Mouse (Mus musculus): ENCODE measurements around the gene Ccdc167. TPM values are rescaled to one million over a fixed set of nuclear protein-coding genes. Genes with fewer than 3 reads are reported as not detected.
A peak's percentile ranks its signal among the peaks of the same experiment; 100 is the strongest.

Gene Ccdc167
- total RNA-seq (2021) = 10 to 100 TPM; 15.1 to 23.4 TPM
- long read RNA-seq, experiment 1, full-length matches to known transcripts = 7 of 8 reads
- long read RNA-seq, experiment 1, partial matches to known transcripts = 0 of 8 reads
- long read RNA-seq, experiment 1, other reads (novel, unspliced or antisense) = 1 of 8 reads
- long read RNA-seq, experiment 2, transcript Ccdc167-202 (4 exons, 1,397 nt) = major isoform, 20 of 25 reads
- long read RNA-seq, experiment 2, partial matches to known transcripts = 1 of 25 reads
- long read RNA-seq, experiment 2, other reads (novel, unspliced or antisense) = 4 of 25 reads

DNA sequence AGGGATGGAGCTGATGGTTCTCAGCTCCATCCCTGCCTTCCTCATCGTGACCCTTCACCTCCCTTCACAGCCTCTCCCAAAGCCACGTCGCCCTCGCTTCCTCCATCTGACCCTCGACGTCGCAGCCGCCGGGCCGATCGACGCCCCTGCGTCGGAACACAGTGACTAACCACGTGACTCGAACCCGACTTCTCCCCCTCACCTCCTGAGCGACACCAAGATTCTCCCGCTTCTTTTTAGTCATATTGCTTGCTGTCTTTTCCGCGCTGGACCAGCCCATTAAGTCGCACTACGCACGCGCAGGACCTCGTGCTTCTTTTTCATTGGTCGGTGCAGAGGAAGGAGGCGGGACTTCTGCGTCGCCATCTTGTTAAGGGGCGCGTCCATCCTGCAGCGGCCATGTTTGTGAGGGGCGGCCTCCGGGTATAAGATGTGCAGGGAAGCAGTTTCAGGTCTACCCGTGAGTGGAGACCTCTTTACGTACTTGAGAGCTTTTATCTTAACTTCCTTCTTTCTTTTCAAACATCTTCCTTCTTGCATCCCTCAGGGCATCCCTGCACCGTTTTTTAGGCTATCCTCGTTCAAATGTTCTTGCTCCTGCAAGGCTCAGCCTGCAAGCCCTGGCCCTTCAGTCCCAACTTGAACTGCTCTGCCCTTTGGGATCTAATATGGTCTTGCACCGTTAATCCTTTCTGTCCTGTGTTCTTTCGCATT is at the start of gene Ccdc167:
TSS of gene Ccdc167 (minus strand) at position 313 of the 714 bp plus-strand sequence.
- peak; percentile 98 for DNase-seq (ENCODE audit: low spot score in 2 of 2)

- DNase-seq (ENCODE audit: low spot score in 2 of 2) = no peak
Observed at GRCm38 (mm10) chr17:29765380-29765779, 48.5 kb upstream of the Ccdc167 start.

DNA sequence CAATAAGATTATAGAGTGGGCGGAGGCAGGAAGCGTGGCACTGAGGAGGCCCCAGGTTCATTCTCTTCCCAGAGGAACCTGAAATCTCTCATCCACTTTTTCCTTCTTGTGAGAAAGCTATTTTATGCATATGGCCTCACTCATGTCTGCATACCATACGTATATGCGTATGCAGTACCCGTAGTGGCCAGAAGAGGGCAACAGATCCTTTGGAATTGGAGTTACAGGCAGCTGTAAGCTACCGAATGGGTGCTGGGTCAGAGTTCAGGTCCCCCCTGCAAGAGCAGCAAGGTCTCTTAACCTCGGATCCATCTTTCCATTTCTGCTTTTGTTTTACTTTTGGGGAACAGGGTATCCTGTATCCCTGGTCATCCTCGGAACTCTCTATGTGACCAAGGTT is 45.7 kb upstream of the Ccdc167 start:
- DNase-seq (ENCODE audit: low spot score in 2 of 2) = peak in 1 of 2 experiments; percentile 28

- no peak for DNase-seq (ENCODE audit: low spot score in 2 of 2)
Observed at GRCm38 (mm10) chr17:29761938-29762337, 45.1 kb upstream of the Ccdc167 start.

DNA sequence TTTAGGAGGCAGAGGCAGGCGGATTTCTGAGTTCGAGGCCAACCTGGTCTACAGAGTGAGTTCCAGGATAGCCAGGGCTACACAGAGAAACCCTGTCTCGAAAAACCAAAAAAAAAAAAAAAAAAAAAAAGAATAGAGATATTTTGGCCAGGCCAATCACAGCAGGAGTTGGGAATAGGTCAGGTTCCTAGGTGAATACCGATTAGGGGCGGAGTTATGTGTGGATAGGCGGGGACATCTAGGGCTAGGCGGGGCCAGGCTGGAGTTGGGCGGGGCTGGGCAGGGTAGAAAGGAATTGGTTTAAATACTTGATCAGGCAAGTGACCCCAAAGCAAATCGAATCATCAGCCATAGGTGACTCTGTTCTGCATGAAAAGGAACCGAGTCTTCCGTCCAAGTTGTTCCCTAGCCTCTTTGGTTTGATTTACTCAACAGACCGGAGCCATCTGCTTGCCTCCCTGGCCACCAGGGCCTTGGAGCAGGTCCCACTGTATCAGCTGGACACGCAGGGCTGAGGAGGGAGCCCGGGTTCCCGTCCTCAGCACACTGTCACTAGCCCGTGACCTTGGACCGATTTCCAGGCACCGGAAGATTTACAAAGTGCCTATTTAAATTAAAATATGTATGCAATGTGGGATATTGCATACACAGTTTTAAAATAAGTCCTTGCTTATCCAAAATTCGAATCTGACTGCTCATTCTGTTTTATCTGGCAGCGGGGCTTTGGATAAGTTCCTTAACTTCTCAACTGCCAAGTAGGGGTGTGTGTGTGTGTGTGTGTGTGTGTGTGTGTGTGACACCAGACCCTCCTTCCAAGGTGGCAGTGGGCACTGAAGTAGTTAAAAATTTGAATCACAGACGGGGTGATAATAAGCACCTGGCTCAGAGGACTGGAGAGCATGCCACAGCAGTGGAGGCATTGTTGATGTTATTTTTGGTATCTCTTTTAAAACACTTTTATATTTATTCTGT is 43.8 kb upstream of the Ccdc167 start:
- DNase-seq (ENCODE audit: low spot score in 2 of 2) = peak; percentile 51 to 68

GRCm38 (mm10) chr17:29759963-29760362 is 43.1 kb upstream of the Ccdc167 start:
- peak; percentile 21 to 34 for DNase-seq (ENCODE audit: low spot score in 2 of 2)

DNA sequence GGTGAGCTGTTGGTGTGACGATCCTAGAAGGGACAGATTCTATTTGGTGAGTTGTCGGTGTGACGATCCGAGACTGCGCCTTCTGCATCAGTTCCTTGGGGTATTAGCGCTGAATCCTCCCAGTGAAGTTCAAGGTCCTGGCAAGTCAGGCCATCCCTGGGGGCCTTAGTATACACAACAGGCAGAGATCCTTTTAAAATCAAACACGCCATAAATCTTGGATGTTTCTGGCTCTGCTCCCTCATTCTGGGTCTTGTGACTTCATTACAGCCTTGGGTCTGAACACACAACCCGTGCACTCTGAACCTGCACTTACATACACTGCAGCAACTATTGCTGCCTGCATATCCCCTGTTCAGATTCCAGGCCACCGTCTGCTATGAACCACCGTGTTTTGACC is 39.5 kb upstream of the Ccdc167 start:
- no peak for DNase-seq (ENCODE audit: low spot score in 2 of 2)

DNA sequence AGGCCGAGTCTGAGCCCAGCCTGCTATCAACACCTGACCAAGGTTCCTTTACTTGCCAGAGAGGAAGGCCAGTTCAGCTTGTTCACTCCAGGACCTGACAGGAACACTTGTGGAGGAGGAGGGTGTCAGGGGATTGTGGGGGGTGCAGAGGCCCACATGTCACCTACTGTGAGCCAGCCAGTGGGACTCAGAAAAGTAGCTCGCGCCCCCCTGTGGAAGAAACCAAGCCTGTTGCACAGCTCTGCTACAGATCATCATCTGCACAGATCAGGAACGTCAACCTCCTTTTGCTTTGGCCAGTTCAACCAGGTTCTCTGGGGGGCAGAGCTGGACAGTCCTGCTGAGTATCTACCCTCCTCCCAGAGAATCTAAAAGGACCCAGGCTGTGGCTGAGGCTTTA is 37.7 kb upstream of the Ccdc167 start:
- no peak for DNase-seq (ENCODE audit: low spot score in 2 of 2)

DNA sequence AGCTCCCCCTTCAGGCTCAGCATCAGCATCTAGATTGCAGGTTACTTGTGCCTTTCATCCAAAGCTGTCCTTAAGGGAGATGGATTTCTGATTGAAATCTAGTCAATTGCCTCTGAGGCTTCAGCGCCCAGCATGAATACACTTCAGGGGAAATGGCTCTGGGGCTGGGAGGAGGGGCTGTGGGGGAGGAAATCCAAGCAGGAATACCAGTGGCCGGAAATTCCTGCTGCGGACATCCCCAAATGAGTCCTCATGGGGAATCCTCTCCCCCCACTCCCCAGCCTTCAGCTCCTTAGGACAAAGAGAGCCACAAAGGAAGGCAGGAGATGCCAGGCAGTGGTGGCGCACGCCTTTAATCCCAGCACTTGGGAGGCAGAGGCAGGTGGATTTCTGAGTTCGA is 30.6 kb upstream of the Ccdc167 start:
- DNase-seq (ENCODE audit: low spot score in 2 of 2) = no peak

DNA sequence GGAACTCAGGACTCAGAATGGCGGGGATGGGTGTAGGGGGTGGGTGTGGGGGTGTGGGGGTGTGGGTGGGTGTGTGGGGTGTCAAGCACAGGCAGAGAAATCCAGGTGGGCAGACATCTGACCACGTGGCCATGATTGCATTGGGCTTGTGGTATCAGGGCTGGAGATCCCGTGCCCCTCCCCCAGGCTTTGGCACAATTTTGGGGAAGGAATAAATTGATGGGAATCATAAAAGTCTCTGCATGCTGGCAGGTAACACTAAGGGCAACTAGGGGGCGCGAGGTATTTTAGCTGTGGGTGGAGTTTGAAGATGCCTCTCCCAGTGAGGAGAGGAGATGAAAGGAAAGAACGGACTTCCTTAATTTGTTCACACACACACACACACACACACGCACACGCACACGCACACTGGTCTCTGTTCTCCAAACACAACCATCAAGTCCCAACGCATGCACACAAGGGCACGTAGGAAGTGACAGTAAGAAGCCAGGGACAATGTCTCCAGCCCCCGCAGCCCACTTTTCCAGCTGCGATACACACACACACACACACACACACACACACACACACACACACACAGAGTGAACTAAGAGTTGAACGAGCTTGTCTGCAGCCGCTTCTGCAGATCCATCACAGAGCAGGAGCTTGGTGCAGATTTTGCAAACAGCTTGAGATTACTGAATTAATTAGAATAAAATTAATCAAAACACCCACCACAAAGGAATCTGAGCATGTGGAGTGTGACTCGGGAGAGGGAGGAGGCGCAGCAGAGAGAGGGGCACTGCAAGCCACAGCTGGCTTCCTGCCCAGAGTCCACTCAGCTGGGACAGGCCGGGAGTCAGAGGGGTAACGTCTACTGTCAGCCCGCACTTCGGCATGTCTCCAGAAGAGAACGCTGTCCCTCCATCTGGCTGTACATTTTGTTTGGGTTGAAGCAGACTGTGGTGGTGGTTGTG is 21.3 kb upstream of the Ccdc167 start:
- peak; percentile 58 to 77 for DNase-seq (ENCODE audit: low spot score in 2 of 2)

DNA sequence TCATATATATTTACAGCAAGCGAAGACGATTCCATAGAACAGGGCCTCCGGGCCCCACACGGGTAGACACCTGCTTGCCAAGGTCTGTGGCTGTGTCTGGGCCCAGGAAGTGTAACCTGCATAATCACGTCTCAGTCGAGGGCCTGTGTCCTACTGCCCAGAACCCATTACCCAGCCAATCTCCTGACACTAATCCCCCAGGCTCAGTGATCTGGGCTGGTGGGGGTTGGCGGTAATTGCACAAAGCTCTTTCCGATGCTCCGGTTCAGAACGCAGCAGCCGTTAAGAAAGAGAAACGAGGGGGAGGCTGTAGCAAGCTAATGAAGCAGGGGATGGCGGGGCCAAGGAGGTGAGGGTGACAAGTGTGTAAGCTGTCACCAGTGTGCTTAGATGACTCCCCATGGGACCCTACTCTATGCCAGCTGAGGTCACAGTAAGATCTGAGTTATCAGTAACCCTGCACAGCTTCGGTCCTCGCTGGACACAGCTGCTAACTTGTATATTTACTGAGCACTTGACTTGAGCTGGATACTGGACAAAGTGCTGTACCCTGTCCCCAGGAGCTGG is 19.7 kb upstream of the Ccdc167 start:
- no peak for DNase-seq (ENCODE audit: low spot score in 2 of 2)

GRCm38 (mm10) chr17:29732522-29732921 is 15.7 kb upstream of the Ccdc167 start:
- DNase-seq (ENCODE audit: low spot score in 2 of 2) = no peak

GRCm38 (mm10) chr17:29731953-29732325 is 15.1 kb upstream of the Ccdc167 start:
- DNase-seq (ENCODE audit: low spot score in 2 of 2) = peak; percentile 66 to 86

DNA sequence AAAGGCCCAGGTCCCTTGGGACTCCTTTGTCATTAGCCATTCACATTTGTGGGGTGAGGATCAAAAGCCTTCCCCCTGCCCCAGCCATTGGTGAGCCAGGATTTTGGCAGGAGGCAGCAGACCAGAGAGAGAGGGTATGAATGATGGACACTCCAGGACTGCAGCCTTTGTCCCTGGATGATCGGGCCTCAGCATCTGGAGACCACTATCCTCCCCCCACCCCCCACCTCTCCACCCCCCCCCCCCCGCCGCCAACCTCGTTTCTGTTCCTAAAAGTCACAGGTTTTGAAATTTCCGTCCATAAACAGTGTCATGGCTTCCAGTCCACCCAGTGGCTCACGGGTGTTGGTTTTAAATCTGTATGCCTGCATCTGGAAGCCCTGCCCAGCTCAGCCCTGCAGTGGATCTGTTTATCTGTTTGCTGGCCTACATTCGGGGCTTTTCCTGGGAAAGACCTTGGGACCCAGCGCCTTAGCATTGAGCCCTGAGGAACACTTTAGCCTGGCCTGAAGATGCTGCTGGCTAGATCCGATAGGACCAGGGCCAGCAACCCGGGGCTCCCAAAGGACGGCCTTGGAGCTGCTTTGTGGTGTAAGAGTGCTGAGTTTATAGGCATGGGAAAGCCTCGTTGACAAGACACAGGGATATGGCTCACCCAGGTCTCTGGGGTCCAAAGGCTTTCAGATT is 14.6 kb upstream of the Ccdc167 start:
- DNase-seq (ENCODE audit: low spot score in 2 of 2) = no peak

DNA sequence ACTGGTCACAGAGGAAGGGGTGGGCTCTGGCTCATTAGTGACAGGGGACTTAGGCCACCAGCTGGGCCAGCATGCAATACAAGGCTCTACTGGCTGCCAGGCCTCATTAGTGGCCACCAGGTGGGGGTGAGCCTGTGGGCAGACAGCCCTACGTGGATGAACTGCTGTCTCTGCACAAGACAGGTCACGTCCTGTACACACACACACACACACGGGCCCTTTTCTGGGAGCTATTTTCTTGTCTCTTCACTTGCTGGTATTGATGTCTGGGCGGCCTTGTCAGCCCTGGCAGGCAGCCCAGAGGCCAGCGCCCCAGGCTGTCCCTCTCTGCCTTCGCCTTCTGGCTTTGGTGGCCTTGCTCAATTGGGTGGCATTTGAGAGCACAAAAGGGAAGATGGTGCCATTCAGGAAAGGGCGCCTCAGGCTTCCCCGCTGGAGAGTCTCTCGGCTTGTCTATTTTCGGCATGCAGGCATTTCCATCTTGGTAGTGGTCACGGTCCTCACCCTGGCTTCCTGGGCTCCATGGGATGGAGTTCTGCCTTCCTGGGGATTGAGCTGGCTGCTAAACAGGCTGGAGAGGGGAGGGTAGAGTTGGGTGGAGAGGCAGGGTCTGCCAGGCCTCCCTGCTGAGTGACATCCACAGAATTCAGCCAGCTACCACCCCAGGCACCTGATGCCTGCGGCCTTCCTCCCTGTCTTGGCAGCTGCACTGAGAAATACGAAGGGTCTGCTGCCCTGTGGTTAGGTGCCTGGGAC is 13.8 kb upstream of the Ccdc167 start:
- no peak for DNase-seq (ENCODE audit: low spot score in 2 of 2)

DNA sequence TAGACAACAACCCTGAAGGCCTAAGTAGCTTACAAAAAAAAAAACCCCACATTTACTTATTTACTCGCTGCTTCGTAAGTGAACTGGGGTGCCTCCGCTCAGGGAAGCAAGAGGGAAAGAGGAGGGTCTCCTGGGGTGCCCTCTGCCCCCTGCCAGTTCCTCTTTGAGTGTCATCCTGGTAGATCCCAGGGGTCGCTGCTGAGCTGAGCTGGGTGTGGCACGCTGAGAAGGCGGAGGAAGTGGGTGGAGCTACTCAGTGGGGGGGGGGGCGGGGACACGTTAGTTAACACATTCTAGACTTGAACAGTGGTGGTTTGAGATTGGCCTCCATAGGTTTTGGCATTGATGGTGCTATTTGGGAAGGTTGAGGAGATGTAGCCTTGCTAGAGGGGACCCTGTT is 11.2 kb upstream of the Ccdc167 start:
- DNase-seq (ENCODE audit: low spot score in 2 of 2) = no peak

GRCm38 (mm10) chr17:29725027-29725620 is 8.3 kb upstream of the Ccdc167 start:
- DNase-seq (ENCODE audit: low spot score in 2 of 2) = no peak

- DNase-seq (ENCODE audit: low spot score in 2 of 2) = no peak
Observed at GRCm38 (mm10) chr17:29724610-29725009, 7.8 kb upstream of the Ccdc167 start.
